Mouse (Mus musculus) stomach, postnatal 0 days (tissue): ENCODE data around the gene Gm11565. TPM values are rescaled to one million over a fixed set of nuclear protein-coding genes. Genes with fewer than 3 reads are reported as not detected.
"Not testable (repeated sequence)": the region's sequence is repeated elsewhere in the genome, so short reads cannot be mapped to it uniquely, and the experiment has no call there.

Source experiments
- ATAC-seq: fragments of 200-750 bp; cut with Nextera tagmentation; 2 replicates; pipeline ENCODE4 v1.8.0; 2017; ENCODE audit not compliant: low FRiP score, low TSS enrichment
- DNase-seq: peaks from one replicate; pipeline ENCODE4 v3.0.0-alpha.2; 2016; ENCODE audit warnings: low spot score
- H3K27ac ChIP-seq: fragments of 300-500 bp; sonication (generic); replicated peaks from 2 replicates; pipeline ENCODE4 v1.5.1; 2014; ENCODE audit warnings: mild to moderate bottlenecking, control low read depth
- H3K27me3 ChIP-seq: fragments of 300-500 bp; sonication (generic); 2 replicates; pipeline ENCODE4 v1.6.1; 2014; ENCODE audit warnings: low read length; ENCODE audit not compliant: control insufficient read depth, insufficient read depth
- H3K36me3 ChIP-seq: fragments of 300-500 bp; sonication (generic); 2 replicates; pipeline ENCODE4 v1.6.1; 2014; ENCODE audit warnings: low read length, mixed read lengths; ENCODE audit not compliant: control insufficient read depth, insufficient read depth
- H3K4me1 ChIP-seq: fragments of 300-500 bp; sonication (generic); replicated peaks from 2 replicates; pipeline ENCODE4 v1.6.1; 2014; ENCODE audit warnings: antibody characterized with exemption; ENCODE audit not compliant: control insufficient read depth, insufficient read depth
- H3K4me2 ChIP-seq: fragments of 300-500 bp; sonication (generic); replicated peaks from 2 replicates; pipeline ENCODE4 v1.6.1; 2014; ENCODE audit warnings: low read depth, mild to moderate bottlenecking, control low read depth, moderate library complexity
- H3K4me3 ChIP-seq: fragments of 300-500 bp; sonication (generic); 2 replicates; pipeline ENCODE4 v1.5.1; 2014; ENCODE audit warnings: low read depth, low read length, control low read depth
- H3K9ac ChIP-seq: fragments of 300-500 bp; sonication (generic); 2 replicates; pipeline ENCODE4 v1.6.1; 2014; ENCODE audit warnings: mild to moderate bottlenecking, low read length, control low read depth, mixed read lengths
- H3K9me3 ChIP-seq: fragments of 300-500 bp; sonication (generic); 2 replicates; pipeline ENCODE4 v1.6.1; 2016; ENCODE audit warnings: low read length; ENCODE audit not compliant: control insufficient read depth
- CTCF ChIP-seq: IDR thresholded peaks from 2 replicates; pipeline ENCODE4 v1.5.1; 2016; ENCODE audit warnings: antibody characterized with exemption, low read depth, mild to moderate bottlenecking, moderate library complexity
- EP300 ChIP-seq: optimal IDR thresholded peaks from 2 replicates; pipeline ENCODE3; 2016; ENCODE audit warnings: antibody characterized with exemption
- WGBS: fragments of 180-500 bp; shearing (Covaris S2); extraction: QIAGEN DNeasy Blood & Tissue Kit; methylation state at CpG from one replicate; pipeline ENCODE4 v1.1.7; 2014; 5-methylcytosine and 5-hydroxymethylcytosine counted together
- polyA plus RNA-seq: library from polyadenylated mRNA; unstranded; fragments of >200 nt; fragmentation: Nextera tagmentation; extraction: Ambion mirVana; gene quantifications from 2 replicates; pipeline ENCODE4 v1.2.1, GENCODE M21; 2015

Gene Gm11565
- not detected in 2 replicates for polyA plus RNA-seq

GRCm38 (mm10) chr11:99914451-99914850 lies at the start of gene Gm11565:
Gm11565 (plus strand) TSS chr11:99914751.
- TF ChIP-seq CTCF: no peak
- TF ChIP-seq EP300: no peak
- H3K27ac ChIP-seq: no peak within 1 kb of the TSS
- H3K4me3 ChIP-seq: no peak within 1 kb of the TSS
- no peak for DNase-seq
- H3K9ac ChIP-seq: no peak within 1 kb of the TSS
- H3K9me3 ChIP-seq: no peaks in the 10 kb centered on the region
- no peaks in the 10 kb centered on the region for H3K36me3 ChIP-seq
- 92% methylated on average over 3 of the region's 3 CpGs for WGBS
- no peaks in the 10 kb centered on the region for H3K27me3 ChIP-seq
- no peak for ATAC-seq
- no peak within 1 kb of the TSS for H3K4me2 ChIP-seq
- no peaks in the 10 kb centered on the region for H3K4me1 ChIP-seq

GRCm38 (mm10) chr11:99873089-99873488 lies 41.5 kb upstream of the Gm11565 start, which contains the start of gene Krtap9-1:
Krtap9-1 (plus strand) TSS chr11:99873389.
- not testable (repeated sequence) for H3K36me3 ChIP-seq, H3K4me3 ChIP-seq, DNase-seq, H3K27me3 ChIP-seq, H3K4me1 ChIP-seq, H3K9ac ChIP-seq, H3K9me3 ChIP-seq, H3K4me2 ChIP-seq, H3K27ac ChIP-seq, ATAC-seq
- WGBS: 73% methylated on average over 1 of the region's 1 CpGs

- H3K27me3 ChIP-seq, H3K4me1 ChIP-seq, H3K4me2 ChIP-seq, DNase-seq, ATAC-seq, H3K4me3 ChIP-seq, H3K9ac ChIP-seq, H3K36me3 ChIP-seq, H3K9me3 ChIP-seq, H3K27ac ChIP-seq: not testable (repeated sequence)
- 41% methylated on average over 1 of the region's 1 CpGs for WGBS
Observed at GRCm38 (mm10) chr11:99878887-99879286, 35.7 kb upstream of the Gm11565 start, which contains the start of gene Gm11567. Gm11567 (plus strand) TSS chr11:99879187.

GRCm38 (mm10) chr11:99907620-99908019 lies 6.9 kb upstream of the Gm11565 start, which contains the start of gene Krtap31-1:
Krtap31-1 (plus strand) TSS chr11:99907920.
- no peaks in the 10 kb centered on the region for H3K4me1 ChIP-seq
- TF ChIP-seq EP300 (no peak), CTCF (no peak)
- DNase-seq (no peak), ATAC-seq (no peak)
- H3K27me3 ChIP-seq: no peaks in the 10 kb centered on the region
- H3K9ac ChIP-seq: no peak within 1 kb of the TSS
- H3K27ac ChIP-seq: no peak within 1 kb of the TSS
- H3K4me2 ChIP-seq: no peak within 1 kb of the TSS
- WGBS: 65% methylated on average over 2 of the region's 2 CpGs
- no peaks in the 10 kb centered on the region for H3K36me3 ChIP-seq
- H3K9me3 ChIP-seq: no peaks in the 10 kb centered on the region
- no peak within 1 kb of the TSS for H3K4me3 ChIP-seq

- no peak within 1 kb of the TSS for H3K27ac ChIP-seq
- TF ChIP-seq CTCF (no peak), EP300 (no peak)
- H3K27me3 ChIP-seq: no peaks in the 10 kb centered on the region
- H3K9ac ChIP-seq: no peak within 1 kb of the TSS
- no peaks in the 10 kb centered on the region for H3K36me3 ChIP-seq
- H3K4me2 ChIP-seq: no peak within 1 kb of the TSS
- no peaks in the 10 kb centered on the region for H3K4me1 ChIP-seq
- DNase-seq (no peak), ATAC-seq (no peak)
- H3K4me3 ChIP-seq: no peak within 1 kb of the TSS
- no peaks in the 10 kb centered on the region for H3K9me3 ChIP-seq
- 84% methylated on average over 1 of the region's 1 CpGs for WGBS
Observed at GRCm38 (mm10) chr11:99935991-99936390, 21.4 kb downstream of the Gm11565 start, which contains the start of gene Krtap31-2. Krtap31-2 (plus strand) TSS chr11:99936291.

GRCm38 (mm10) chr11:99937751-99938264 lies 23.3 kb downstream of the Gm11565 start:
- 69% methylated on average over 9 of the region's 9 CpGs for WGBS
- Histone ChIP-seq H3K4me1 (no peaks in the 10 kb centered on the region), H3K27me3 (no peaks in the 10 kb centered on the region), H3K27ac (no peak overlapping the region), H3K9me3 (no peaks in the 10 kb centered on the region), H3K36me3 (no peaks in the 10 kb centered on the region), H3K4me3 (no peak overlapping the region), H3K9ac (no peak overlapping the region), H3K4me2 (no peak overlapping the region)
- ATAC-seq: no peak
- TF ChIP-seq CTCF: no peak
- TF ChIP-seq EP300: no peak
- DNase-seq: no peak
